Mouse (Mus musculus) lung, postnatal 36 days (tissue): Measurements from ENCODE around the gene Olfr1253.

Experiments
- DNase-seq: peaks from one replicate; pipeline ENCODE4 v3.0.0; 2022; ENCODE audit warnings: mixed read lengths

The Olfr1253 gene

DNA sequence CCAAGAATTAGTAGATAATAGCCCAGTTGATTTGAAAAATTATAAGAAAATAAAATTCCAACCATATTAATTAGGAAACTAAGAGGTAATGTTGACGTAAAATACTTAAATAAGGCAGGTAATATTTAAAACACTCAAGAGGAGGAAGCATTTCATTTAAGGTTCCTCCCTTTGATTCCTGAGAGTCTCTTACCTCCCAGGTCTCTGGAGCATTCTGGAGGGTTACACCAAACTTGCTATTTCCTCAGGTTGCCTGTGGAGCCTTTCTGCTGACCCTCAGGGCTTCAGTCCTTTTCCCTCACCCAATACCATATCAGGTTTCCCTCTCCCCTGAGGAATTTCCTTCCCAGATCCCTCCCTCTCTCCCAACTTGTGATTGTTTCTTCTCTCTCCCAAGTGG lies at the start of gene Olfr1253:
Gene Olfr1253 (minus strand): TSS at position 101 of the 400 bp plus-strand sequence.
- DNase-seq, result no peak

DNA sequence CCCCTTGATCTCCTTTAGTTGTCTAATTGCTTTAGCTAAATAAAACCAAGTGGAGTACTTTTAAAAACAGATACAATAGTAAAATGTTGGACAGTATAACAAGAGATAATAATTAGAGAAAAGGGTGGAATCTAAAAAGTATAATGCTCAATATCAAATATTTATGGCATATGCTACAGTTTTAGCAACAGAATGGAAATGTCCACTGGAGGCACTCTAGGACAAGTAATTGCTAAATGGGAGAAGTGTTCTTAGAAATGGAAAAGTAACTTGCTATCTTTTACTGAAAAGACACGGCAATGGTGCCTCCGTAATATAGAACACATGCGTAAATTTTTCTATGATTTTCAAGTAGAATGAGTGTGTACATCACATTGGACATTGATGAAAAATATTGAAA lies 42.7 kb upstream of the Olfr1253 start:
- DNase-seq, result no peak

DNA sequence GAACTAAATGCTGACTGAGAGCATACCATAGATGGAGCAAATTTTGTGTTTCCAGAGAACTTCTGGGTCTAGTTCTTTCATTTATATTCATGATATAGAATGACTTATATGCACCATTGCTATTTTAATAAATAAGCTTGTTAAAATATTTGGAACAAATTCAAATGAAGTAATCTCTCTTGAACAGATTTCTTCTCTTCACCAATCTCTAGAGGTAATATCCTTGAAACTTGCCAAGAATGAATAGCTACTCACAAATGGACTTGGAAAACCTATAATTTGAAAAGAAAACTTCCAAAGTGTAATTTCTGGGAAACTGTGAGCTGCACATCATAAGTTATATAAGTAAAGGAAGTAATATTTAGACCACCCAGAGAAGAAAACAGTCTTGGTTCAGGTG lies 36.6 kb upstream of the Olfr1253 start, which contains the start of gene Olfr1254:
Gene Olfr1254 (minus strand): TSS at position 101 of the 400 bp plus-strand sequence.
- no peak for DNase-seq

DNA sequence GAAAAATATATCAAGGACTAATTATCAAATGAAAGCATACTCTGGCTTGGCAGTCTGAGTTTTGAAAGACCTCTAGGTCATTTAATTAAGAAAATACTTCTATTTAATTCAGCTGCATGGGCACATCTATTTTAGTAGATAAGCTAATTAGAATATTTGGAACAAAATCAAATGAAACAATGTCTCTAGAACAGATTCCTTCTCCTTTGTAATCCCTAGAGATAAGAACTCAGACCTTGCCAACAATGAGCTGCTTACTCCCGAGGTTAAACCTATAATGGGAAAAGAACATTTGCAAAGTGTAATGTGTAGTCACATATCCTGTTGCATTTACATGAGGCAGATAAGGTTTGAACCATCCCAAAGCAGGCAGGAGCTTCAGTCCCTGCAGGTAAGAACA lies 32.0 kb downstream of the Olfr1253 start, which contains the start of gene Olfr1252:
Gene Olfr1252 (minus strand): TSS at position 101 of the 400 bp plus-strand sequence.
- no peak for DNase-seq
